Mouse (Mus musculus) frontal cortex, postnatal 36 days (tissue): ENCODE measurements at regions not wholly inside any gene's neighbourhood (a gene's known extent, or its start where the extent isn't known, plus 50 kb on each side); places are given as distances from the start of the nearest gene placed in this dataset.
A peak's percentile ranks its signal among the peaks of the same experiment; 100 is the strongest.

Experiments used
- DNase-seq, 2 experiments: peaks; one replicate each; pipeline ENCODE4 v3.0.0; 2022; ENCODE audit warnings: low spot score in 2 of 2

- DNase-seq: peak in 1 of 2 experiments; percentile 2
These were observed 1114.7 kb downstream of the Olfm4 start for GRCm38 (mm10) chr14:81098615-81099014.
